Mouse (Mus musculus) Patski (cell line): ENCODE measurements around the gene Tpi1. TPM values are rescaled to one million over a fixed set of nuclear protein-coding genes. Genes with fewer than 3 reads are reported as not detected.

Experiments used
- ATAC-seq: fragments of 100-300 bp; one replicate; pipeline ENCODE4 v1.8.0; 2021
- CTCF ChIA-PET: fragments of 350-600 bp; sonication (Branson Sonifier 250); formaldehyde crosslinking; loops from one replicate; lab custom pipeline; 2022; ENCODE audit warnings: inconsistent platforms; lab: Charles Lee
- POLR2A ChIA-PET: fragments of 350-600 bp; sonication (Branson Sonifier 250); formaldehyde crosslinking; loops from one replicate; lab custom pipeline; 2022; ENCODE audit warnings: antibody characterized with exemption, inconsistent platforms; lab: Charles Lee
- DNase-seq: peaks from one replicate; pipeline ENCODE4 v3.0.0-alpha.2; 2011; ENCODE audit warnings: low read depth, low spot score
- H3K27me3 ChIP-seq: fragments of 371-371 bp; one replicate; pipeline ENCODE4 v1.5.1; 2021
- CTCF ChIP-seq: fragments of 100-300 bp; IDR thresholded peaks from one replicate; pipeline ENCODE4 v1.5.1; 2021
- in situ Hi-C: fragments of 300-500 bp; cut with MboI; formaldehyde crosslinking; loops from 3 replicates; pipeline ENCODE4 v1.11.1; 2018; ENCODE audit warnings: low pct_unique_long_range_greater_than_20kb, mixed read lengths
- polyA plus RNA-seq: library from polyadenylated mRNA; unstranded; gene quantifications from one replicate; pipeline ENCODE4 v1.2.3, GENCODE M21; 2021

The Tpi1 gene
- polyA plus RNA-seq, 1 experiment from 2014 or later: 1,211 TPM

DNA sequence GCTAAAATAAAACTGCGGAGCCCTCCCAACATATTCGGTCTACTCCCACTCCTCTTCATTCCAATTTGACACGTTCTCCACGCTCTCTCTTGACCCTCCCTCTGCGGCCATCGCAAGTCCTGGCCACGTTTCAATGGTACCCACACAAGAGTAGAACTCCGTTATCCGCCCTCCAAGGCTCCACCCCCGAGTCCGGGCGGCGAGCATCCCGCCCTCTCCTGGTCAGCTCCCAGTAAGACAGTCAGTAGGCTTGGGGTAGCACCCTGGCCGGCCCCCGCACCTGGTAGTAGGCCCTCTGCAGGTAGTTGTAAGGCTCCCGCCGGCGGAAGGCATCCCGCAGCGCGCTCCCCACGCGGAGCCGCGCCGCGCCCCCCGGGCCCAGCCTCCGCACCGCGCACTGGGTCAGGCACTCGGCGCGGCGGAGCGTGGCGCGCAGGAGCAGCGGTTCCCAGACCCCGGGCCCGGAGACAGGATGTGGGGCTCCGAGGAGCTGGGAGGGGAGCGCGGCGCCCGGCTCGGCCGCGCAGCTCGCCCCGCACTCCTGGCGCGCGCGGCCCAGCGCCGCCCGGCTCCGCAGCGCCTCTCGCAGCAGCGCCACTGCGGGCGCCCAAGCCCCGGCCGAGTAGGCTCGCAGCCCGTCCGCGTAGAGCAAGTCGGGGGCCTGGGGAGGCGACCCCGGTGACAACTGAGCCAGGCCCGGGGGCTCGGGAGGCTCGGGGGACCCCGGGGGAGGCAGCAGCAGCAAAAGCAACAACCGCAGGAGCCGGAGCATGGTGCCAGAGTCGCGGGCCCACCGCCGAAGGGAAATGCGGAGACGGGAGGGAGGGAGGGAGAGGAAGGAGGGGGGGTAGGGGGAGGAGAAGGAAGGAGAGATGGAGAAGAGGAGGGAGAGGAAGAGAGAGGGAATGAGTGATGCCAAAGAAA is 43.1 kb upstream of the Tpi1 start, which contains the start of gene P3h3:
Gene P3h3 (minus strand): TSS at position 837 of the 924 bp plus-strand sequence.
- ATAC-seq: peak; percentile 62
- no peak for TF ChIP-seq CTCF
- in situ Hi-C loops: no loop called here
- no peaks in the 10 kb centered on the region for H3K27me3 ChIP-seq
- ChIA-PET CTCF (interaction anchor here (0.6 to 1.2 kb wide), 3 partner anchors 11 to 417 kb away, joined by 3 to 7 read pairs (median 3); partner anchors contain the start of gene Mlf2), POLR2A (interaction anchor here (0.6 kb wide), 1 partner anchor 55 kb away, joined by 6 read pairs; no protein-coding TSS in a partner anchor)
- no peak for DNase-seq

DNA sequence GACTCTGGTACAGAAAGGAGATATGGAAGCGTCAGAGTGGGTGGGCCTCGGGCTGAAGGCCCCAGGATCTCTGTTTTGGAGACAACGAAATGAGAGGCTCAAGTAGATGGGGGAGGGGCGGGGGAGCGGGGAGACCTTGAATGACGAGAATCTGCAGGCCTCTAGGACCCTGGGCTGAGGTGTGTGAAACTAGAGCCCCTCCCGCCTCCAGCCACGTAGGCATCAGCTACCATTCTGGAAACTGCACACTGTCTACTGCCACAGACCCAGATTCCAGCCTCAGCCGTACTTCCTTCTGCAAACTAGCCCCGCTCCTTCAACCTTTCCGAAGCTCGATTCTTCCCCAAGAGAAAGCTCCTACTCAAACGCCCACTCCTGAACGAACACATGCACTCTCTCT is 42.2 kb upstream of the Tpi1 start:
- H3K27me3 ChIP-seq: no peaks in the 10 kb centered on the region
- CTCF ChIA-PET: interaction anchor here (1.0 to 1.3 kb wide), 3 partner anchors 10 to 74 kb away, joined by 3 to 7 read pairs (median 3); partner anchors contain the start of gene Mlf2
- TF ChIP-seq CTCF: no peak
- POLR2A ChIA-PET: interaction anchor here (0.6 kb wide), 1 partner anchor 56 kb away, joined by 6 read pairs; no protein-coding TSS in a partner anchor
- in situ Hi-C loops: no loop called here
- ATAC-seq (no peak), DNase-seq (no peak)

DNA sequence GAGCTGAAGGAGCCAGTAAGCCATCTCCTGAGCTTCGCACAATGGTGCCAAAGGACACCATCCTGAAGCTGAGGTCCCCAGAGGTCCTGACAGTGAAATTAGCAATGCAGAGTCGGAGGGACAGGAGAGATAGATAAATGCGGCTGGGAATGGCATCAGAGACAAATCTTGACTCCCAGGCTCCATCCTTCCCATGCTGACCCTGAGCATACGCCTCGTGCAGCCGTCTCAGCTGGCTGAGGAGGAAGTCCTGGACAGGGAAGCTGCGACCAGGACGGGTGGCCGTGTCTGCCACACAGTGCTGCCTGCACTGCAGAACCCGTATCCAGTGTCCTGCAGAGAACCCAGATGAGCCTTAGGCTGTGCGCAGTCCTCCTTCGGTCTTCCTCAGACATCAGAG is 40.6 kb upstream of the Tpi1 start:
- CTCF ChIA-PET: no interaction called here
- no peaks in the 10 kb centered on the region for H3K27me3 ChIP-seq
- ATAC-seq: no peak
- in situ Hi-C loops: no loop called here
- DNase-seq: no peak
- POLR2A ChIA-PET: interaction anchor here (0.7 kb wide), 1 partner anchor 230 kb away, joined by 4 read pairs; no protein-coding TSS in a partner anchor
- TF ChIP-seq CTCF: no peak

DNA sequence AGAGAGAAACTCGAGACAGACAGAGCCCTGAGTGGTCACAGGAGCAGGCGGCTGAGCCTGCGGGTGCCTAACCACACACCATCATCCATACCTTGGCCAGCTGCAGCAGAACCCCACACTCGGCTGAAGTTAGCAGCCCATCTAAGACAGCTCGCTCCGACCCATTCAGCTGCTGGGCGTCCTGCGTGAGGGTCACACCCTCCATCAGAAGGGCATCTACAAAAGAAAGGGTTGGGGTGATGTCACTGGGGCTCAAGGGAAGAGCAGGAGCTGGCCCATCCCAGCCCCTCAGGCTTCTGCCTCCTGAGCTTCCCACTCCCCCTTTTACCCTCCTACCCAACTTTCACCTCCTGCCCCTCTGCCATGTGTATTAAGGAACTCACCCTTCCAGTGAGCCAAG is 36.4 kb upstream of the Tpi1 start:
- CTCF ChIA-PET: interaction anchor here (1.3 to 1.5 kb wide), 2 partner anchors 10 to 17 kb away, joined by 4 to 5 read pairs; no protein-coding TSS in a partner anchor

DNA sequence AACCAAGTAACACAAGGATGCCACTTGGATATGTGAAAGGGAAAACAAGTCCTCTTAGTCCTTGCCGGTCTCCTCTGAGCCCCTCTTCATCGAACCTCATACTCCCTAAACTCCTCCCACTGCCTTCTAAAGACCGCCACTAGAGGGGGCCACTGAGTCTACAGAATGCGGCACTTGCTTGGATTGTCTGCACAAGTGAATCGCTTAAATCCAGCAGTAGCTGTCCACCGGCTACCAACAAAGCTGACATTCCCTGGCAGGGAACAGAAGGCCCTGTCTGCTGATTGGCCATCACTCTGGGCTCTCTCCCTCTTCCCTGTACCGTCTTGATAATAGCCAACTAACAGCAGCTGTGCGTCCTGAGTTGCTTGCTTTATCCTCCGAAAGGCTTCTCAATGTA is 33.2 kb upstream of the Tpi1 start:
- TF ChIP-seq CTCF: no peak
- CTCF ChIA-PET: interaction anchor here (0.6 to 1.9 kb wide), 12 partner anchors 9 to 146 kb away, joined by 3 to 15 read pairs (median 3); partner anchors contain the start of genes Cdca3 and Usp5
- no peaks in the 10 kb centered on the region for H3K27me3 ChIP-seq
- ATAC-seq (no peak), DNase-seq (no peak)
- POLR2A ChIA-PET: interaction anchor here (0.7 kb wide), 2 partner anchors 38 to 57 kb away, joined by 3 read pairs; no protein-coding TSS in a partner anchor
- in situ Hi-C loops: no loop called here

More for the DNA sequence above, 36.4 kb upstream of the Tpi1 start:
- DNase-seq (no peak), ATAC-seq (no peak)
- H3K27me3 ChIP-seq: no peaks in the 10 kb centered on the region
- in situ Hi-C loops: no loop called here
- no peak for TF ChIP-seq CTCF
- POLR2A ChIA-PET: no interaction called here

- no peak for ATAC-seq
- TF ChIP-seq CTCF: no peak
- POLR2A ChIA-PET: interaction anchor here (0.7 kb wide), 1 partner anchor 267 kb away, joined by 3 read pairs; no protein-coding TSS in a partner anchor
- CTCF ChIA-PET: no interaction called here
- no peak for DNase-seq
- in situ Hi-C loops: no loop called here
- H3K27me3 ChIP-seq: no peaks in the 10 kb centered on the region
Measured at GRCm38 (mm10) chr6:124840241-124841167, 26.4 kb upstream of the Tpi1 start, which contains the start of gene Gnb3. Gnb3 (minus strand) TSS chr6:124840275.

DNA sequence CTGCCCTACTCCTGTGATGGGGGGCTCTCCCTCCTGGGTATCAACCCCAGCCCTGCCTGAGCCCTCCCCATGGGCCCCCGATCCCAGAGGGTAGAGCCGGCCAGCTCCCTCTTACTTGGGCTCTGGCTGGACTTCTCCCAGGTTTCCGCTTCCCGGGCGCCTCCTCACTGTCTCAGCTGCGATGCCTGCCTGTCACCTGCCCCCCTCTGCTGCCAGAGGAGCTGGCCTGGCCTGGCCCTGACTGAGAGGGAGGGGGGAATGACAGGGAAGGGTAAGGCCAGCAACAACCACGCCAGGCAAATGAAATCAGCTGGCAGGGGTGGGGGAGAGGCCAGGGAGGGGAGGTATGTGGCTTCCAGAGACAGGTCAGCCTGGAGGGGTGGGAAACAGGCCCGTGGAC is 25.7 kb upstream of the Tpi1 start:
- in situ Hi-C loops: no loop called here
- POLR2A ChIA-PET: interaction anchor here (0.7 kb wide), 1 partner anchor 266 kb away, joined by 3 read pairs; no protein-coding TSS in a partner anchor
- TF ChIP-seq CTCF: no peak
- H3K27me3 ChIP-seq: no peaks in the 10 kb centered on the region
- ATAC-seq (no peak), DNase-seq (no peak)
- CTCF ChIA-PET: interaction anchor here (1.4 kb wide), 1 partner anchor 10 kb away, joined by 3 read pairs; the partner anchor contains the start of gene Cdca3

DNA sequence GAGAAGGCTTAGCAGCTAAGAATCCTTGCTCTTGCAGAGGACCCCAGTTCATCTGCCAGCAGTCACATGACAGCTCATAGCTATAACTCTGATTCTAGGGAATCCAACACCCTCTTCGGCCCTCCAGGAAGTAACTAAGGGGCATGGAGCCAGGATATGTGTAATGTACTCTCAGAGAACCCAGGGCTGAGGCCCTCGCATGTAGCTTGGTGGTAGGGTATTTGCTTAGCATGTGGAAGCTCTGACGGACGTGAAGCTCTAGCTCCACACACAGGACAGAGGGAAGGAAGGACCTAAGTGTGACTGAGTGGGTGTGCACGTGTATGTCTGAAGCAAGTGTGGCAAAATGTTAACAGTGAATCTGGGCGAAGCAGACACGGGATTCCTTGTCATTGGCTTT is 22.3 kb upstream of the Tpi1 start:
- no peak for DNase-seq
- H3K27me3 ChIP-seq: no peaks in the 10 kb centered on the region
- TF ChIP-seq CTCF: no peak
- CTCF ChIA-PET: interaction anchor here (3.0 kb wide), 1 partner anchor 11 kb away, joined by 15 read pairs; no protein-coding TSS in a partner anchor
- no peak for ATAC-seq
- in situ Hi-C loops: no loop called here
- POLR2A ChIA-PET: no interaction called here

GRCm38 (mm10) chr6:124835531-124835930 is 21.4 kb upstream of the Tpi1 start:
- in situ Hi-C loops: no loop called here
- ChIA-PET CTCF (no interaction called here), POLR2A (no interaction called here)
- no peak for TF ChIP-seq CTCF
- DNase-seq: no peak
- no peaks in the 10 kb centered on the region for H3K27me3 ChIP-seq
- no peak for ATAC-seq
